Mouse (Mus musculus) T-cell, adult 2 months (primary cell): ENCODE data around the gene A530064D06Rik.
"Not testable (repeated sequence)": the region's sequence is repeated elsewhere in the genome, so short reads cannot be mapped to it uniquely, and the experiment has no call there.

ENCODE experiments used
- DNase-seq: peaks from one replicate; pipeline ENCODE4 v3.0.0; 2022; ENCODE audit warnings: low spot score

A530064D06Rik gene

GRCm38 (mm10) chr17:48167103-48167502, at the start of gene A530064D06Rik:
TSS of gene A530064D06Rik (minus strand) at chr17:48167275.
- DNase-seq = not testable (repeated sequence)

- no peak for DNase-seq
Observed at GRCm38 (mm10) chr17:48215429-48215828, 48.4 kb upstream of the A530064D06Rik start.

- no peak for DNase-seq
Observed at GRCm38 (mm10) chr17:48213511-48213910, 46.4 kb upstream of the A530064D06Rik start.

GRCm38 (mm10) chr17:48212596-48212995, 45.5 kb upstream of the A530064D06Rik start:
- no peak for DNase-seq

- no peak for DNase-seq
Observed at GRCm38 (mm10) chr17:48203086-48203485, 36.0 kb upstream of the A530064D06Rik start.

GRCm38 (mm10) chr17:48192366-48192765, 25.3 kb upstream of the A530064D06Rik start:
- no peak for DNase-seq

GRCm38 (mm10) chr17:48185252-48185651, 18.2 kb upstream of the A530064D06Rik start:
- DNase-seq = no peak

GRCm38 (mm10) chr17:48157382-48158076, 9.5 kb downstream of the A530064D06Rik start:
- DNase-seq = no peak

- DNase-seq = no peak
Observed at GRCm38 (mm10) chr17:48146120-48146519, 21.0 kb downstream of the A530064D06Rik start, which contains the start of gene 9830107B12Rik. TSS of gene 9830107B12Rik (minus strand) at chr17:48146268.

- no peak for DNase-seq
Observed at GRCm38 (mm10) chr17:48132810-48133209, 34.3 kb downstream of the A530064D06Rik start.

GRCm38 (mm10) chr17:48120456-48120855, 46.6 kb downstream of the A530064D06Rik start:
- DNase-seq = no peak

- peak; percentile 49 for DNase-seq
Observed at GRCm38 (mm10) chr17:48119656-48120055, 47.4 kb downstream of the A530064D06Rik start.

GRCm38 (mm10) chr17:48118570-48118969, 48.5 kb downstream of the A530064D06Rik start:
- no peak for DNase-seq

GRCm38 (mm10) chr17:48110547-48111287, 56.4 kb downstream of the A530064D06Rik start:
- peak; percentile 41 for DNase-seq

- DNase-seq = no peak
Observed at GRCm38 (mm10) chr17:48108520-48108919, 58.6 kb downstream of the A530064D06Rik start.

- no peak for DNase-seq
Observed at GRCm38 (mm10) chr17:48107862-48108261, 59.2 kb downstream of the A530064D06Rik start.

- DNase-seq = no peak
Observed at GRCm38 (mm10) chr17:48107333-48107732, 59.7 kb downstream of the A530064D06Rik start.

GRCm38 (mm10) chr17:48100441-48101417, 66.3 kb downstream of the A530064D06Rik start:
- DNase-seq = peak; percentile 85

GRCm38 (mm10) chr17:48099312-48099711, 67.8 kb downstream of the A530064D06Rik start:
- DNase-seq = no peak
